Mouse (Mus musculus) heart, embryonic 15.5 days (tissue): ENCODE data around the gene Gadd45b. TPM values are rescaled to one million over a fixed set of nuclear protein-coding genes. Genes with fewer than 3 reads are reported as not detected.

Source experiments
- ATAC-seq: fragments of 200-750 bp; cut with Nextera tagmentation; replicated peaks from 2 replicates; pipeline ENCODE4 v1.8.0; 2017; ENCODE audit warnings: low read depth, moderate TSS enrichment; ENCODE audit not compliant: insufficient number of reproducible peaks, insufficient read depth, low FRiP score
- H3K27ac ChIP-seq: fragments of 300-500 bp; sonication (generic); 2 replicates; pipeline ENCODE4 v1.5.1; 2015; ENCODE audit warnings: mild to moderate bottlenecking, inconsistent platforms
- H3K27me3 ChIP-seq: fragments of 300-500 bp; sonication (generic); 2 replicates; pipeline ENCODE4 v1.6.1; 2015; ENCODE audit warnings: inconsistent platforms
- H3K36me3 ChIP-seq: fragments of 300-500 bp; sonication (generic); 2 replicates; pipeline ENCODE4 v1.6.1; 2015; ENCODE audit warnings: mild to moderate bottlenecking, inconsistent platforms
- H3K4me1 ChIP-seq: fragments of 300-500 bp; sonication (generic); replicated peaks from 2 replicates; pipeline ENCODE4 v1.6.1; 2015; ENCODE audit warnings: inconsistent platforms
- H3K4me2 ChIP-seq: fragments of 300-500 bp; sonication (generic); 2 replicates; pipeline ENCODE4 v1.6.1; 2015; ENCODE audit warnings: inconsistent platforms, mild to moderate bottlenecking, moderate library complexity
- H3K4me3 ChIP-seq: fragments of 300-500 bp; sonication (generic); 2 replicates; pipeline ENCODE4 v1.5.1; 2015; ENCODE audit warnings: mild to moderate bottlenecking, inconsistent platforms
- H3K9ac ChIP-seq: fragments of 300-500 bp; sonication (generic); 2 replicates; pipeline ENCODE4 v1.6.1; 2015; ENCODE audit warnings: mild to moderate bottlenecking, inconsistent platforms
- H3K9me3 ChIP-seq: fragments of 300-500 bp; sonication (generic); replicated peaks from 2 replicates; pipeline ENCODE4 v1.6.1; 2016; ENCODE audit warnings: inconsistent platforms
- WGBS: fragments of 180-500 bp; shearing (Covaris S2); methylation state at CpG from one replicate; pipeline ENCODE4 v1.1.7; 2015; ENCODE audit warnings: mixed read lengths; 5-methylcytosine and 5-hydroxymethylcytosine counted together
- polyA plus RNA-seq: library from polyadenylated mRNA; unstranded; fragments of >200 nt; fragmentation: Nextera tagmentation; extraction: Ambion mirVana; gene quantifications from 2 replicates; pipeline ENCODE4 v1.2.1, GENCODE M21; 2015

Gene Gadd45b
- 30.8 and 34.1 TPM in 2 replicates for polyA plus RNA-seq

DNA sequence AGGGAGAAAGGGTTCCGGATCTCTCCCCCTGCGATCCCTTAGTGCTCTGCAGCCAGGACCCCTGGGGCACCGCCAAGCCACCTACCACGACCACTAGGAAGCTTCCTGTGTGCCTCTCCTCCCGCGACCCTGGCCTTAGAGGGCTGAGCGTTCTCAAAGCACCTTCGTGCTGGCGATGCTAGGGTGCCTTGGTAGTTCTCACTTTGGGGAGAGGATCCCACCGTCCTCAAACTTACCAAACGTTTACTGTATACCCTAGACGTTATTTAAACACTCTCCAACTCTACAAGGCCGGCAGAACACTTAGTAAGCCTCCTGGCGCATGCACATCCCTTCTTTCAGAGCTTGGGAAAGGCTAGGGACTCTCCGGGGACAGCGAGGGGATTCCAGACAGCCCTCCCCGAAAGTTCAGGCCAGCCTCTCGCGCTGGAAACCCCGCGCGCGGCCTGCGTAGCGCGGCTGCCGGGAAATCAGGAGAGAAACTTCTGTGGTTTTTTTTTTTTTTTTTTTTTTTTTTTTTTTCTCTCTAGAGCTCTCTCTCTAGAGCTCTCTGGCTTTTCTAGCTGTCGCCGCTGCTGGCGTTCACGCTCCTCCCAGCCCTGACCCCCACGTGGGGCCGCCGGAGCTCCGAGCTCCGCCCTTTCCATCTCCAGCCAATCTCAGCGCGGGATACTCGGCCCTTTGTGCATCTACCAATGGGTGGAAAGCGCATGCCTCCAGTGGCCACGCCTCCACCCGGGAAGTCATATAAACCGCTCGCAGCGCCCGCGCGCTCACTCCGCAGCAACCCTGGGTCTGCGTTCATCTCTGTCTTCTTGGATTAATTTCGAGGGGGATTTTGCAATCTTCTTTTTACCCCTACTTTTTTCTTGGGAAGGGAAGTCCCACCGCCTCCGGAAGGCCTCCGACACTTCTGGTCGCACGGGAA is at the start of gene Gadd45b:
TSS of gene Gadd45b (plus strand) at position 775 of the 928 bp plus-strand sequence.
- Histone ChIP-seq H3K4me3 (peak within 1 kb of the TSS; percentile 81), H3K9me3 (no peaks in the 10 kb centered on the region), H3K36me3 (no peaks in the 10 kb centered on the region), H3K9ac (peak within 1 kb of the TSS; percentile 82), H3K27ac (peak within 1 kb of the TSS; percentile 90), H3K4me2 (peak within 1 kb of the TSS; percentile 86), H3K27me3 (no peaks in the 10 kb centered on the region), H3K4me1 (peaks cover 55% of the 10 kb centered on the region)
- ATAC-seq: peak; percentile 85
- under 1% methylated on average over 56 of the region's 56 CpGs for WGBS

DNA sequence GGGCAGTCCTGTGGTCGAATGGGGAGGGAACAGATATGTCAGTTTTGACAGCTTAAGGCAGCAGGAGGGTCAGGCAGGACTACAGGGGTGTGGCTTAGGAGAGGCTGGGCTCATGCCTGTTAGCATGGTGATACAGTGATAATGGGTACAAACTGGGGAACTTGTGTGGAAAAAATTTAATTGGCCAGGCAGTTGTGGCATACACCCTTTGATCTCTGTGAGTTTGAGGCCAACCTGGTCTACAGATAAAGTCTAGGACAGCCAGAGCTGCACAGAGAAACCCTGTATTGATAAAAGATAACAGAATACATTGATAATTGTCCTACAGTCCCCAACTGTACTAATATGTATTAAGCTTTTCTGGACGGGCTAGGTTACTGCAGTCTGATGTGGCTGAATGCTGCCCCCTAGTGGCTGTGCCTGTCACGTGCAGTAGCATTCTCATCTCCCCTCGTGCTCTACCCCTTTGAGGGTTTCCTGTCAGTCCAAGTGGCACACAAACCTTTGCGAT is 49.7 kb upstream of the Gadd45b start:
- Histone ChIP-seq H3K9ac (no peak overlapping the region), H3K36me3 (no peaks in the 10 kb centered on the region), H3K4me2 (no peak overlapping the region), H3K9me3 (no peaks in the 10 kb centered on the region), H3K4me1 (peaks cover 12% of the 10 kb centered on the region), H3K4me3 (no peak overlapping the region), H3K27ac (no peak overlapping the region), H3K27me3 (peaks cover 5% of the 10 kb centered on the region; the same call in 1 of the 2 replicates)
- 11% methylated on average over 5 of the region's 5 CpGs for WGBS
- ATAC-seq: no peak

DNA sequence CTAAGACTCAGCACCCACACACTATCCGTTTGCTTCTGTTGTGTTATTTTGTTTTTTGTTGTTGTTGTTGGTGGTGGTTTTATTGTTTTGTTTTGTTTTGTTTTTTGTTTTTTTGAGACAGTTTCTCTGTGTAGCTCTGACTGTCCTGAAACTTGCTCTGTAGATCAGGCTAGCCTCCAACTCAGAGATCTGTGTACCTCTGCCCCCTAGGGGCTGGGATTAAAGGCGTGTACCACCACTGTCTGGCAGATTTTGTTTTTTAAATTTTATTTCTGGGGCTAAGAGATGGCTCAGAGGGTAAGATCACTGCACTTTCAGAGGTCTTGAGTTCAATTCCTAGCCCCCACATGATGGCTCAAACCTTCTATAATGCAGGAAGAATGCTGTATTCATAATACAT is 49.0 kb upstream of the Gadd45b start:
- Histone ChIP-seq H3K9ac (no peak overlapping the region), H3K36me3 (no peaks in the 10 kb centered on the region), H3K9me3 (no peaks in the 10 kb centered on the region), H3K27ac (no peak overlapping the region), H3K4me2 (no peak overlapping the region), H3K4me1 (peaks cover 12% of the 10 kb centered on the region), H3K27me3 (peaks cover 10% of the 10 kb centered on the region), H3K4me3 (no peak overlapping the region)
- WGBS: 66% methylated on average over 2 of the region's 2 CpGs
- ATAC-seq: no peak

DNA sequence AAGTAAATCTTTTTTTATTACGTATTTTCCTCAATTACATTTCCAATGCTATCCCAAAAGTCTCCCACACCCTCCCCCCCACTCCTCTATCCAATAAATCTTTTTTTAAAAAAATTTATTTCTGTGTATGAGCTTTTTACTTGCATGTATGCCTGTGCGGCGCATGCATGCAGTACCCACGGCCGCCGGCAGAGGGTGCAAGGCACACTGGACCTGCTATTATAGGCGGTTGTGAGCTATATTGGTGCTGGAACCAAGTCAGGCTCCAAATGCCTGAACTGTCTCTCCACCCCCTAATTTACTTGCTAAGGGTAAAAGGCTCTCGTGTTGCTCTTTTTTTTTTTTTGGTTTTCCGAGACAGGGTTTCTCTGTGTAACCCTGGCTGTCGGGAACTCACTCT is 48.6 kb upstream of the Gadd45b start:
- Histone ChIP-seq H3K27me3 (peaks cover 12% of the 10 kb centered on the region), H3K27ac (no peak overlapping the region), H3K4me3 (no peak overlapping the region), H3K9me3 (no peaks in the 10 kb centered on the region), H3K4me1 (peaks cover 9% of the 10 kb centered on the region), H3K4me2 (no peak overlapping the region), H3K9ac (no peak overlapping the region), H3K36me3 (no peaks in the 10 kb centered on the region)
- no peak for ATAC-seq
- WGBS: 24% methylated on average over 10 of the region's 10 CpGs

DNA sequence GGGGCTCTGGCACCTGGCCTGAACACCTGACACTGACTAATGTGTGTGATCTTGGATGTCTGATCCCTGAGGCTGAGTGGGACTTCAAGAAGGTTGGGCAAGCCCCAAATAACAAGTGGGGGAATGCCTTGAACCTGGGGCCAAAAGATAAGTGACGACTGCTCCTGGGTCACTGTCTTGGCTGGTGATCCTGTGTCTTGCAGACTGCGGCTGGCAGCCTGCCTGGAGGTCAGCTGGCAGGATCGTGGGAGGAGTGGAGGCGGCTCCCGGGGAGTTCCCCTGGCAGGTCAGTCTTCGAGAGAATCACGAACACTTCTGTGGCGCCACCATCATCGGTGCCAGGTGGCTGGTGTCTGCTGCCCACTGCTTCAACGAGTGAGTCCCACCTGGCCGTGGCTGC is 42.7 kb upstream of the Gadd45b start:
- no peak overlapping the region for H3K9ac ChIP-seq
- 22% methylated on average over 11 of the region's 11 CpGs for WGBS
- ATAC-seq: no peak
- no peaks in the 10 kb centered on the region for H3K36me3 ChIP-seq
- H3K4me1 ChIP-seq: peaks cover 6% of the 10 kb centered on the region
- peaks cover 43% of the 10 kb centered on the region for H3K27me3 ChIP-seq
- no peaks in the 10 kb centered on the region for H3K9me3 ChIP-seq
- H3K4me2 ChIP-seq: no peak overlapping the region; the same call in 1 of the 2 replicates
- no peak overlapping the region for H3K4me3 ChIP-seq
- no peak overlapping the region for H3K27ac ChIP-seq

DNA sequence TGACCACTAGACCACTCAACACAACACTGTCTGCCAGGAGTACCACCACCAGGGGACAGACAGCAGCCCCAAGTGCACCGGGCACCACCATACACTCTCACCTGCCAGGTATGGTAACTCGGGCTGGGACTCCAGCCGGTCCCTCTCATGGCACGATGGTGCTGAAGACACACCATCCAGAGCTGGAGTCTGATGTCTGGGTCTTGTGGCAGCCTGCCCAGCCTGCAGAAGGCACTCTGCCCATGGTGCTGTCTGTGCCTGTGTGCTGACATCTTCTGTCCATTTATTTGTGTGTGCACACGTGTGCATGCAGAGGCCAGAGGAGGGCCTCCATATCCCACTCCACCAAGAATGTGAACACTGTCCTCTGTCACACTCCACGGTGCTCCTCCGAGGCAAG is 34.8 kb upstream of the Gadd45b start:
- ATAC-seq: no peak
- Histone ChIP-seq H3K4me2 (no peak overlapping the region), H3K9me3 (no peaks in the 10 kb centered on the region), H3K9ac (no peak overlapping the region), H3K4me1 (peaks cover 21% of the 10 kb centered on the region), H3K27ac (no peak overlapping the region), H3K4me3 (no peak overlapping the region), H3K27me3 (peaks cover 5% of the 10 kb centered on the region; the same call in 1 of the 2 replicates), H3K36me3 (no peaks in the 10 kb centered on the region; the same call in 1 of the 2 replicates)
- WGBS: 80% methylated on average over 7 of the region's 7 CpGs

DNA sequence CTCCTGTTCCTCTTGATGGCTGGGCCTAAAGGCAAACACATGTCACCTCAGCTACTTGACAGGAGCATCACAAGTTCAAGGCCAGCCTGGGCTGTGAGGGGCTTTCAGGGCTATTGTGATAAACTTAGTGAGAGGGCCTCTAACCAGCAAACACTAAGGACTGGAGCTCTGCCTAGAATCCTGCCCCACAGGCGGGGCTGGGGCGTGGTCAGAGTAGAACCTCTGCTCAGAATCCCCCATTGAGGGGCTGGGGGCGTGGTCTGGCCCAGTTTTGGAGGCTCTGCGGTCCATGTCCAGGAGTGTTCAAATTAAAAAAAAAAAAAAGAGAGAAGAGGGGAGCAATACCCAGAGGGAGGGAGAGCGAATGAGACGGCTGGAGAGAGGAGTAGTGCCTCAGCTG is 34.2 kb upstream of the Gadd45b start:
- Histone ChIP-seq H3K4me1 (peaks cover 22% of the 10 kb centered on the region), H3K27me3 (0 out of 2 replicates have a peak, but pooled peaks cover 5% of the 10 kb centered on the region), H3K9ac (no peak overlapping the region), H3K36me3 (no peaks in the 10 kb centered on the region; the same call in 1 of the 2 replicates), H3K27ac (no peak overlapping the region), H3K4me2 (no peak overlapping the region), H3K4me3 (no peak overlapping the region), H3K9me3 (no peaks in the 10 kb centered on the region)
- ATAC-seq: no peak
- 88% methylated on average over 6 of the region's 6 CpGs for WGBS

DNA sequence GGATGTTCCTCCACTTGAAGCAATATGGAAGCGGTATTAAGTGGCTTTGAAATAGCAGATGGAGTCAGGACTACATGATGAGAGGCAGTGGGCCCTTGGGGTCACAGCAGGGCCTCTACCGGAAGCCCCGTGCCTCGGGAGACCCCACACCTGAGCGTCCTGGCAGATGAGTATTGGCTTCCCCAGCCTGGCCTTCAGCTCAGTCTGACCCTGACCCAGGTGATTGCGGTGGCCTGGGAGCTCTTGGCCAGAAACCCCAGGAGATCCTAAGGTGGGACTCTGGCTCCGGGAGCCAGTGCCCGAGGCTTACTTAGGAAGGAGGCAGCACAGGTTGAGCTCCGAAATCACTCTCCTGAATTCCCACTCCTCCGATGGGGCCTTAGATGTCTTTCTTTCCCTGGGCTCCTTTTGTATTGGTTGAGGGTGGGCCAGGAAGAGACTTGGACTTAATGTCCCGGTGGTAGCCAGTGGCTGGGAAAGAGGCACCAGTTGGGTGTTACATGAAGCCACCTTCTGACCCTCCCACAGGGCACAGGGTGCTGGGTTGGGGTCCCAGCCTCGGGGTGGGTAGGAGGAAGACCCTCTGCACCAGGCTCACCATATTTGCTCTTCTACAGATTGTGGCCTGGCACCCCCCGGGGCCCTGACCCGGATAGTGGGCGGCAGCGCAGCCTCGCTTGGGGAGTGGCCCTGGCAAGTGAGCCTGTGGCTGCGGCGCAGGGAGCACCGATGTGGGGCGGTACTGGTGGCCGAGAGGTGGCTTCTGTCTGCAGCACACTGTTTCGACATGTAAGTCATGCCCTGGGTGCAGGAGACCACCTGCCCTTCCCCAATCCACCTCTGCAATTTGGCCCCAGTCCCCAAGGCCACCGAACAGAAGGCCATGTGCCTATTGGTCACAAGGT is 33.0 kb upstream of the Gadd45b start:
- no peak overlapping the region for H3K4me3 ChIP-seq
- H3K9me3 ChIP-seq: no peaks in the 10 kb centered on the region
- no peak overlapping the region for H3K4me2 ChIP-seq
- 0 out of 2 replicates have a peak, but pooled peaks cover 5% of the 10 kb centered on the region for H3K27me3 ChIP-seq
- no peak overlapping the region for H3K9ac ChIP-seq
- WGBS: 68% methylated on average over 24 of the region's 24 CpGs
- H3K27ac ChIP-seq: no peak overlapping the region
- peaks cover under 1% of the 10 kb centered on the region; the same call in 1 of the 2 replicates for H3K36me3 ChIP-seq
- ATAC-seq: no peak
- H3K4me1 ChIP-seq: peaks cover 26% of the 10 kb centered on the region

DNA sequence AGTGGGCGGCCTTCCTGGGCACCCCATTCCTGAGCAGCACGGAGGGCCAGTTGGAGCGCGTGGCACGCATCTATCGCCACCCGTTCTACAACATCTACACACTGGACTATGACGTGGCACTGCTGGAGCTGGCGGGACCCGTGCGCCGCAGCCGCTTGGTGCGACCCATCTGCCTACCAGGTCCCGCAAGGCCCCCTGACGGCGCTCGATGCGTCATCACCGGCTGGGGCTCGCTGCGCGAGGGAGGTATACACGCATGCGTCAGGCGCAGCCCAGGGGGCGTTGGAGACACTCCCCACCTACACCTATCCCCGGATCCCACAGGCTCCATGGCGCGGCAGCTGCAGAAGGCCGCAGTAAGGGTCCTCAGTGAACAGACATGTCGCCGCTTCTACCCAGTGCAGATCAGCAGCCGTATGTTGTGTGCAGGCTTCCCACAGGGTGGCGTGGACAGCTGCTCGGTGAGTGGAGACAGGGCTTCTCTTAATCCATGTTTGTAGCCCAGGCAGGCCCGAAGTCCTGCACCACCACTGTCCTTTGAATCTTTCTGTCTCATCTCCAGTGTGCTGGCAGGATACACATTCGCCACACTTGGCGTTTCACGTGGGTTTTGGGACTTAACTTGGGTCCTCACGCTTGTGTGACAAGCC is 31.9 kb upstream of the Gadd45b start:
- peak overlapping the region; percentile 45 for H3K4me2 ChIP-seq
- ATAC-seq: no peak
- H3K27me3 ChIP-seq: 0 out of 2 replicates have a peak, but pooled peaks cover 5% of the 10 kb centered on the region
- H3K9me3 ChIP-seq: no peaks in the 10 kb centered on the region
- peaks cover 12% of the 10 kb centered on the region for H3K36me3 ChIP-seq
- 29% methylated on average over 41 of the region's 41 CpGs for WGBS
- H3K27ac ChIP-seq: no peak overlapping the region
- peaks cover 26% of the 10 kb centered on the region for H3K4me1 ChIP-seq
- peak overlapping the region; percentile 13; the same call in 1 of the 2 replicates for H3K4me3 ChIP-seq
- H3K9ac ChIP-seq: peak overlapping the region; percentile 29

DNA sequence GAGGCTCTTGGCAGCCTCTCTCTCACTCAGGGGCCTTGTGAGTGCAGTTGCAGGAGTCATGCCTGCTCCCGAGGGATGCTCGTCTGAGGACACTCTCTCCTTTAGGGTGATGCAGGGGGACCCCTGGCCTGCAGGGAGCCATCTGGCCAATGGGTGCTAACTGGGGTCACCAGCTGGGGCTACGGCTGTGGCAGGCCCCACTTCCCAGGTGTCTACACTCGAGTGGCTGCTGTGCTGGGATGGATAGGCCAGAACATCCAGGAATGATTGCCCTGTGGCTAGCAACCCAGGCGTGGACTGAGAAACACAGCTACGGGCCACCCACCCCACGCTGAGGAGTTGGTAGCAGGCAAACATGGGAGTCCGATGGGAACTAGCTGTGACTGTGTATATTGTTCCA is 30.8 kb upstream of the Gadd45b start:
- H3K9me3 ChIP-seq: no peaks in the 10 kb centered on the region
- no peak for ATAC-seq
- peaks cover 28% of the 10 kb centered on the region for H3K4me1 ChIP-seq
- H3K27me3 ChIP-seq: 0 out of 2 replicates have a peak, but pooled peaks cover 5% of the 10 kb centered on the region
- H3K27ac ChIP-seq: no peak overlapping the region
- H3K9ac ChIP-seq: no peak overlapping the region
- H3K4me2 ChIP-seq: no peak overlapping the region
- 87% methylated on average over 8 of the region's 8 CpGs for WGBS
- H3K4me3 ChIP-seq: no peak overlapping the region
- H3K36me3 ChIP-seq: peaks cover 20% of the 10 kb centered on the region
